Mouse (Mus musculus) 3134 (cell line): ENCODE measurements around the gene Tyro3.

ENCODE experiments used
- DNase-seq: peaks from one replicate; pipeline ENCODE4 v3.0.0-alpha.2; 2011; ENCODE audit warnings: low spot score; ENCODE audit not compliant: insufficient read length; ENCODE audit errors: extremely low read depth

Gene Tyro3

GRCm38 (mm10) chr2:119797279-119797783 lies at the start of gene Tyro3:
TSS of gene Tyro3 (plus strand) at chr2:119797733.
- DNase-seq: no peak

- no peak for DNase-seq
Observed at GRCm38 (mm10) chr2:119749260-119749659, 48.3 kb upstream of the Tyro3 start.

GRCm38 (mm10) chr2:119757601-119758100 lies 39.9 kb upstream of the Tyro3 start:
- DNase-seq: no peak

GRCm38 (mm10) chr2:119758101-119758843 lies 39.3 kb upstream of the Tyro3 start:
- DNase-seq: no peak

- no peak for DNase-seq
Observed at GRCm38 (mm10) chr2:119758844-119759835, 38.4 kb upstream of the Tyro3 start.

GRCm38 (mm10) chr2:119760251-119760650 lies 37.3 kb upstream of the Tyro3 start, which contains the start of gene Ltk:
TSS of gene Ltk (minus strand) at chr2:119760431.
- no peak for DNase-seq

GRCm38 (mm10) chr2:119762276-119762675 lies 35.3 kb upstream of the Tyro3 start:
- no peak for DNase-seq

GRCm38 (mm10) chr2:119763924-119764323 lies 33.6 kb upstream of the Tyro3 start:
- no peak for DNase-seq

GRCm38 (mm10) chr2:119767246-119767645 lies 30.3 kb upstream of the Tyro3 start:
- DNase-seq: no peak

GRCm38 (mm10) chr2:119787206-119787883 lies 10.2 kb upstream of the Tyro3 start, which contains the start of gene Rpap1:
TSS of gene Rpap1 (minus strand) at chr2:119787537.
- DNase-seq: peak; percentile 81

- no peak for DNase-seq
Observed at GRCm38 (mm10) chr2:119789996-119790395, 7.5 kb upstream of the Tyro3 start.

GRCm38 (mm10) chr2:119798246-119798927 lies 854 bp downstream of the Tyro3 start:
- peak; percentile 52 for DNase-seq

- DNase-seq: peak; percentile 74
Observed at GRCm38 (mm10) chr2:119799181-119799960, 1.8 kb downstream of the Tyro3 start.

GRCm38 (mm10) chr2:119799961-119800550 lies 2.5 kb downstream of the Tyro3 start:
- DNase-seq: peak; percentile 60

GRCm38 (mm10) chr2:119800876-119801846 lies 3.6 kb downstream of the Tyro3 start:
- no peak for DNase-seq

- no peak for DNase-seq
Observed at GRCm38 (mm10) chr2:119802767-119803617, 5.5 kb downstream of the Tyro3 start.
